ENCODE assay signal across 8 mouse cellular contexts in the genomic region with DNA sequence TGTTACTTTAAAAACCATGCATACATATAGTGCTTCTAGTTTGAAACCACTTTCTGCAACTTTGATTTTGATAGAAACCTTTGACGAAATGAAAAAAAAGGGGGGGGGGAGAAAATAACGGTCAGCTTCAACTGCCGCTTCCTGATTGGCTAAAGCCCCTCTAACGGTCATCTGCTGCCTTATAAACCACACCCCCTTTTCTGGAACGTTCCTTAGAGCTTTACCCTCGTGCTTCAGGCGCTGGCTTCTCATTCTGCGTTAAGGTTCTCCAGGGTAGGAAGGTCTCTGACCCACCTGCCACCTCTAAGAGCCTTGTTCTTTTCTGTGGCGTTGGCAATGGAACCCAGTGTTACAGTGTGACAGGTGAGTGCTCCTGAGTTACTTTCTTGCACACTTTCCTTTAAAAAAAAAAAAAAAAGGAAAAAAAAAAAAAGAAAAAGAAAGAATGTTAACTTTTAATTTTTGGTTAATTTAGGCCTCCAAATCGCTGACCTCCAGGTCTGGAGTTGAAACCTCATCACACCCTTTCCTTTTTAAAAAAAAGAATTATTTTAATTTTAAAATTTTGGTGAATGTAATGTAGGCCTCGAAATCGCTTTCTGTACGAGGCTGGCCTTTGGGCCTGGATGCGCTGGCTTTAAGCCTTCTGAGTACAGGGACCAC. TPM values are rescaled to one million over a fixed set of nuclear protein-coding genes. Genes with fewer than 3 reads are reported as not detected.
DNase-seq lines count a peak whose midpoint lies in the region; ATAC-seq and TF ChIP-seq lines count a peak whose summit lies in the region.

A gene (plus strand): TSS at position 275 of the 663 bp plus-strand sequence.

- peaks cover 8% of the 10 kb centered on the region; the same call in 1 of the 2 replicates for H3K27me3 ChIP-seq in G1E (ENCODE audit: insufficient read depth, low read length)
- no peaks in the 10 kb centered on the region for H3K27me3 ChIP-seq in embryonic facial prominence, embryonic 12.5 days
- no peaks in the 10 kb centered on the region for H3K27me3 ChIP-seq in heart, embryonic 12.5 days (replicated peaks)
- no peaks in the 10 kb centered on the region for H3K27me3 ChIP-seq in midbrain, embryonic 11.5 days (ENCODE audit: control insufficient read depth, insufficient read depth, low read length)

- peak within 1 kb of the TSS; percentile 94 for H3K27ac ChIP-seq in embryonic facial prominence, embryonic 12.5 days
- peak within 1 kb of the TSS; percentile 89 for H3K27ac ChIP-seq in heart, embryonic 12.5 days (ENCODE audit: poor library complexity, severe bottlenecking)
- H3K27ac ChIP-seq in midbrain, embryonic 11.5 days (ENCODE audit: low read depth, low read length) = peak within 1 kb of the TSS; percentile 91

- DNase-seq in cerebellum, adult 11-12 months = peak; percentile 49
- peak; percentile 8 for DNase-seq in G1E (ENCODE audit: low spot score)
- no peak for DNase-seq in layer of hippocampus, postnatal 10 days (ENCODE audit: low spot score in 2 of 2)
- DNase-seq in midbrain, embryonic 11.5 days (ENCODE audit: low spot score, missing footprints) = no peak
- no peak for DNase-seq in T-cell, adult 2 months (ENCODE audit: low spot score)

- ATAC-seq in cerebellum, adult (ENCODE audit: insufficient number of reproducible peaks, low FRiP score, low TSS enrichment) = no peak
- ATAC-seq in G1E (ENCODE audit: extremely low read depth, insufficient number of reproducible peaks, low FRiP score, poor library complexity, severe bottlenecking) = no peak
- no peak for ATAC-seq in embryonic facial prominence, embryonic 12.5 days (ENCODE audit: insufficient number of reproducible peaks, insufficient read depth, low FRiP score, low TSS enrichment)
- no peak for ATAC-seq in heart, embryonic 12.5 days (ENCODE audit: insufficient number of reproducible peaks, low FRiP score)
- no peak for ATAC-seq in midbrain, embryonic 11.5 days (ENCODE audit: low FRiP score)

- peak within 1 kb of the TSS; percentile 62 for H3K4me2 ChIP-seq in embryonic facial prominence, embryonic 12.5 days (replicated peaks)
- peak within 1 kb of the TSS; percentile 81 for H3K4me2 ChIP-seq in heart, embryonic 12.5 days
- peak within 1 kb of the TSS; percentile 77 for H3K4me2 ChIP-seq in midbrain, embryonic 11.5 days

- H3K9ac ChIP-seq in embryonic facial prominence, embryonic 12.5 days = peak within 1 kb of the TSS; percentile 86
- H3K9ac ChIP-seq in heart, embryonic 12.5 days = peak within 1 kb of the TSS; percentile 83
- peak within 1 kb of the TSS; percentile 81 for H3K9ac ChIP-seq in midbrain, embryonic 11.5 days (ENCODE audit: low read length)

- H3K4me3 ChIP-seq in G1E (ENCODE audit: low read depth, low read length) = peak within 1 kb of the TSS; percentile 94
- H3K4me3 ChIP-seq in embryonic facial prominence, embryonic 12.5 days = peak within 1 kb of the TSS; percentile 76
- H3K4me3 ChIP-seq in heart, embryonic 12.5 days = peak within 1 kb of the TSS; percentile 71
- H3K4me3 ChIP-seq in midbrain, embryonic 11.5 days (ENCODE audit: low read depth, low read length) = peak within 1 kb of the TSS; percentile 71

- WGBS in embryonic facial prominence, embryonic 12.5 days = 71% methylated on average over 14 of the region's 14 CpGs
- 65% methylated on average over 14 of the region's 14 CpGs for WGBS in heart, embryonic 12.5 days
- WGBS in midbrain, embryonic 11.5 days = 73% methylated on average over 14 of the region's 14 CpGs

- TF ChIP-seq CTCF in G1E (IDR thresholded peaks at IDR 0.05; ENCODE audit: low read depth, low read length) = no peak

- no peaks in the 10 kb centered on the region for H3K9me3 ChIP-seq in G1E (replicated peaks)
- H3K9me3 ChIP-seq in embryonic facial prominence, embryonic 12.5 days = no peaks in the 10 kb centered on the region
- H3K9me3 ChIP-seq in heart, embryonic 12.5 days (replicated peaks) = no peaks in the 10 kb centered on the region
- H3K9me3 ChIP-seq in midbrain, embryonic 11.5 days (ENCODE audit: control insufficient read depth, low read length) = no peaks in the 10 kb centered on the region

- H3K36me3 ChIP-seq in G1E (replicated peaks) = peaks cover 21% of the 10 kb centered on the region
- H3K36me3 ChIP-seq in embryonic facial prominence, embryonic 12.5 days = peaks cover 17% of the 10 kb centered on the region
- peaks cover 22% of the 10 kb centered on the region for H3K36me3 ChIP-seq in heart, embryonic 12.5 days
- no peaks in the 10 kb centered on the region for H3K36me3 ChIP-seq in midbrain, embryonic 11.5 days (ENCODE audit: control insufficient read depth, insufficient read depth, low read length)

- H3K4me1 ChIP-seq in G1E (ENCODE audit: insufficient read depth, low read depth, low read length) = peaks cover 17% of the 10 kb centered on the region
- H3K4me1 ChIP-seq in embryonic facial prominence, embryonic 12.5 days = peaks cover 8% of the 10 kb centered on the region; the same call in 1 of the 2 replicates
- H3K4me1 ChIP-seq in heart, embryonic 12.5 days (replicated peaks) = peaks cover 15% of the 10 kb centered on the region
- peaks cover 5% of the 10 kb centered on the region for H3K4me1 ChIP-seq in midbrain, embryonic 11.5 days (ENCODE audit: control insufficient read depth, insufficient read depth, low read length)

RNA-seq across cellular contexts. Expression of the gene that starts here (rescaled TPM):
- total RNA-seq in G1E (2014; fragmentation: Nextera tagmentation) (47.0 and 62.5 TPM in 2 replicates), G1E (2017) (52.1 and 72.9 TPM in 2 replicates)
- 6.0 and 7.3 TPM in 2 replicates for polyA plus RNA-seq in G1E (2012)
- polyA plus RNA-seq in embryonic facial prominence, embryonic 12.5 days (2016; fragmentation: Nextera tagmentation; extraction: Ambion mirVana) = 15.2 and 15.9 TPM in 2 replicates
- polyA plus RNA-seq in heart, embryonic 12.5 days (2016; fragmentation: Nextera tagmentation; extraction: Ambion mirVana) = 12.0 and 12.1 TPM in 2 replicates
- total RNA-seq in layer of hippocampus, postnatal 10 days (2021) = 10 to 100 TPM; 48.1 to 49.4 TPM
- 11.0 and 11.2 TPM in 2 replicates for polyA plus RNA-seq in midbrain, embryonic 11.5 days (2014; fragmentation: Nextera tagmentation; extraction: Ambion mirVana)

Comparison
In these comparisons a context has a peak if more than half of its experiments do, and no peak if none do; other contexts are left out.
1. DNase-seq: peak in cerebellum, adult 11-12 months (single experiment) and G1E (single experiment); none in layer of hippocampus, postnatal 10 days (0 of 2), midbrain, embryonic 11.5 days (single experiment) and T-cell, adult 2 months (single experiment).
2. Peak in every context shown above with its lines, with median percentiles within 50 percentile points of each other: H3K4me3 ChIP-seq, H3K27ac ChIP-seq, H3K4me2 ChIP-seq and H3K9ac ChIP-seq.